Mouse (Mus musculus) lung, postnatal 0 days (tissue): ENCODE measurements around the gene Capn7. TPM values are rescaled to one million over a fixed set of nuclear protein-coding genes. Genes with fewer than 3 reads are reported as not detected.

Source experiments
- ATAC-seq: fragments of 200-750 bp; cut with Nextera tagmentation; 2 replicates; pipeline ENCODE4 v1.8.0; 2017; ENCODE audit warnings: moderate library complexity
- DNase-seq: peaks from one replicate; pipeline ENCODE4 v3.0.0-alpha.2; 2016; ENCODE audit warnings: low spot score
- H3K27ac ChIP-seq: fragments of 300-500 bp; sonication (generic); 2 replicates; pipeline ENCODE4 v1.5.1; 2014; ENCODE audit warnings: antibody characterized with exemption, mild to moderate bottlenecking, low read length, mixed read lengths
- H3K27me3 ChIP-seq: fragments of 300-500 bp; sonication (generic); replicated peaks from 2 replicates; pipeline ENCODE4 v1.6.1; 2014; ENCODE audit warnings: low read length, mixed read lengths; ENCODE audit not compliant: insufficient read depth
- H3K36me3 ChIP-seq: fragments of 300-500 bp; sonication (generic); 2 replicates; pipeline ENCODE4 v1.6.1; 2014; ENCODE audit warnings: low read length, mixed read lengths; ENCODE audit not compliant: insufficient read depth
- H3K4me1 ChIP-seq: fragments of 300-500 bp; sonication (generic); 2 replicates; pipeline ENCODE4 v1.6.1; 2014; ENCODE audit warnings: antibody characterized with exemption, low read depth, low read length, mixed read lengths; ENCODE audit not compliant: insufficient read depth
- H3K4me2 ChIP-seq: fragments of 300-500 bp; sonication (generic); replicated peaks from 2 replicates; pipeline ENCODE4 v1.6.1; 2014; ENCODE audit warnings: low read depth, mild to moderate bottlenecking, low read length, moderate library complexity, mixed read lengths
- H3K4me3 ChIP-seq: fragments of 300-500 bp; sonication (generic); 2 replicates; pipeline ENCODE4 v1.5.1; 2014; ENCODE audit warnings: low read depth, low read length
- H3K9ac ChIP-seq: fragments of 300-500 bp; sonication (generic); replicated peaks from 2 replicates; pipeline ENCODE4 v1.6.1; 2014; ENCODE audit warnings: low read depth, mild to moderate bottlenecking
- H3K9me3 ChIP-seq: fragments of 300-500 bp; sonication (generic); 2 replicates; pipeline ENCODE4 v1.6.1; 2016; ENCODE audit warnings: low read length, mixed read lengths
- CTCF ChIP-seq: IDR thresholded peaks from 2 replicates; pipeline ENCODE4 v1.5.1; 2016; ENCODE audit warnings: antibody characterized with exemption, mild to moderate bottlenecking
- EP300 ChIP-seq: IDR thresholded peaks from 2 replicates; pipeline ENCODE4 v1.6.1; 2016; ENCODE audit warnings: antibody characterized with exemption, mild to moderate bottlenecking, control low read depth
- WGBS: fragments of 180-500 bp; shearing (Covaris S2); extraction: QIAGEN DNeasy Blood & Tissue Kit; methylation state at CpG from one replicate; pipeline ENCODE4 v1.1.7; 2014; 5-methylcytosine and 5-hydroxymethylcytosine counted together
- polyA plus RNA-seq: library from polyadenylated mRNA; unstranded; fragments of >200 nt; fragmentation: Nextera tagmentation; extraction: Ambion mirVana; gene quantifications from 2 replicates; pipeline ENCODE4 v1.2.1, GENCODE M21; 2015

Gene Capn7
- polyA plus RNA-seq, 1 experiment from 2014 or later, result 23.1 TPM

DNA sequence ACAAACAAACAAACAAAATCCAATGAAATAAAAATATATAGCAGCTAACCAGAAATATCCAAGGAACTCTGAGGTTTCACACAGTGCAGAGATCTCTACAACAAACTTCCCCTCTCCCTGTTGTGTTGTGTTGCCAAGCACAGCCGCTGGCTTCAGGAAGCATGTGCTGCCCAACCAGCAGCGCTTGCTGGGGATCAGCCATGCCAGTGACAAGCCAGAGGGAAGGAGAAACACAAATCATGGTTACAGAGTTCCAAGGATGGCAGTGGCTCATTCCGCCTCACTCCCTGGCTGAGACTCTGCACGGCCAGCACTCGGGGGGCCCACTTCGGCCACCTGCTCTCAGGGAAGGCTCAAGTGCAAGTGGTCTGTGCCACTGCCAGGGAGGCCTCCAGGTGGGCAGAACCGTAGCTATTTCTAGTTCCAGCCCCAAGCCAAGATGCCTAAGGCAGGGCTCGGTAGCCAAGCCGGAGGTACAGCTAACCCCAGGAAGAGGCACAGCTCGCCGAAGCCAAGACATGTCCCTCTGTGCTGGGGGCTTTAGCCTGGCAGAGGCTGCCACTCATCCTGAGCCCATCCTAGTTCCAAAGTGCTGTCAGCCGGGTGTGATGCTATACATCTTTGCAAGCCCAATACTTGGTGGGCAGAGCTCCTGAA is 69.8 kb downstream of the Capn7 start:
- Histone ChIP-seq H3K27me3 (peaks cover 34% of the 10 kb centered on the region), H3K4me2 (no peak overlapping the region), H3K4me3 (no peak overlapping the region), H3K36me3 (no peaks in the 10 kb centered on the region), H3K4me1 (peaks cover 17% of the 10 kb centered on the region; the same call in 1 of the 2 replicates), H3K27ac (no peak overlapping the region), H3K9ac (no peak overlapping the region), H3K9me3 (no peaks in the 10 kb centered on the region)
- TF ChIP-seq CTCF, result no peak
- no peak for TF ChIP-seq EP300
- peak; percentile 4 for DNase-seq
- ATAC-seq, result no peak
- 82% methylated on average over 12 of the region's 12 CpGs for WGBS

DNA sequence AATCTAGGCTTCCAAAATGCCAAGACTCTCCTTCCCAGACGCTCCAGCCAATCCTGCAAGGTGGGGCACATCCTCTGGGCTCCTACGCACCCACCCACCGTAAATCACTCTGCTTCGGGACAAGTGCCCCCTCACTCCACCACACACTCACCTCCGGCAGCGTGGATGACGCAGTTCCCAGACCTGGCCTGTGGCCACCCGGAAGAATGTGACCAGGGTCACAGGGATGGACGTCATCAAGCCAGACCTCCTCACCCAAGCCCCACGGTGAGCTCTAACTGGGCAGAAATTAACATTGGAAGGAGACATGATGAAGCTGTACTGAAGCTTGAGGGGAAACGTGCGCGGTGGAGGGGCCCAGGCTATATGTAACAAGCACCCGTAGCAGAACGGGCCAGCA is 70.8 kb downstream of the Capn7 start:
- H3K4me1 ChIP-seq, result peaks cover 17% of the 10 kb centered on the region; the same call in 1 of the 2 replicates
- no peaks in the 10 kb centered on the region for H3K36me3 ChIP-seq
- H3K9me3 ChIP-seq, result no peaks in the 10 kb centered on the region
- TF ChIP-seq EP300 (peak; percentile 45; the same call in 1 of the 2 replicates), CTCF (no peak)
- WGBS, result 66% methylated on average over 15 of the region's 15 CpGs
- peaks cover 42% of the 10 kb centered on the region for H3K27me3 ChIP-seq
- H3K27ac ChIP-seq, result peak overlapping the region; percentile 59; the same call in 1 of the 2 replicates
- H3K4me3 ChIP-seq, result no peak overlapping the region
- DNase-seq (peak; percentile 29), ATAC-seq (peak; percentile 52)
- no peak overlapping the region for H3K9ac ChIP-seq
- H3K4me2 ChIP-seq, result no peak overlapping the region

DNA sequence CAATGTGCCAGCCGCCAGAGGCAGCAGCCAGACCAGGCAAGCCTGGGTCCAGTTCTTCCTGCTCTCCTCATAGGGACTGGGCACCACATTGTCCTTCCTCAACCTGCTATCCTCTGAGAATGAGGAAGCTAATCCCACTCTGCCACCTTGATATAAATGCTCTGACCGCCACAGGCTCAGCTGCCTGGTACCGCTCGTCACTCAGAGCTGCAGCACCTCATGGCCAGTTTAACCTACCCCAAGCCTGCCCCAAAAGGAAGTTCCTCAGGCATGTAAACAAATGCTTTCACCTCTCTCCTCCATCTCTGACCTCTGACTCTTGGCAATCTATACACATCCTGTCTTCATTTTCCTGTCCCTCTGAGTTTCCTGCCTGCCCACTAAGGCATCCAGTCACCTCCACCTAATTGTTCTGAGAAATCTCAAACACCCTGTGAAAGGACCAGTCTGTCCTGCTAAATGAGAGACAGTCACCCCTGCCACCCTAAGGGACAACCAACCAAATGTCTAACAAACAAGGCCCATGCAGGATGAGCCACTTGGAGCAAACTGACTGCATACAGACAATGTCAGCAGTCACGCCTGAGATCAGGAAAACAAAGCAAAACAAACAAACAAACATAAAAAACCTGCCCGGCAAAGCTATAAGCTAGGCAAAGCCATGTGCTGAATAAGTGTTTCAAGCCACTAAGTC is 71.6 kb downstream of the Capn7 start:
- peak; percentile 39 for ATAC-seq
- no peak overlapping the region for H3K9ac ChIP-seq
- H3K4me1 ChIP-seq, result peaks cover 21% of the 10 kb centered on the region; the same call in 1 of the 2 replicates
- H3K4me3 ChIP-seq, result no peak overlapping the region
- no peaks in the 10 kb centered on the region for H3K36me3 ChIP-seq
- peak overlapping the region; percentile 59 for H3K27ac ChIP-seq
- no peak overlapping the region for H3K4me2 ChIP-seq
- peak; percentile 43 for DNase-seq
- H3K27me3 ChIP-seq, result peaks cover 46% of the 10 kb centered on the region
- no peaks in the 10 kb centered on the region for H3K9me3 ChIP-seq
- TF ChIP-seq EP300 (no peak; the same call in 1 of the 2 replicates), CTCF (no peak)
- WGBS, result 47% methylated on average over 6 of the region's 6 CpGs

DNA sequence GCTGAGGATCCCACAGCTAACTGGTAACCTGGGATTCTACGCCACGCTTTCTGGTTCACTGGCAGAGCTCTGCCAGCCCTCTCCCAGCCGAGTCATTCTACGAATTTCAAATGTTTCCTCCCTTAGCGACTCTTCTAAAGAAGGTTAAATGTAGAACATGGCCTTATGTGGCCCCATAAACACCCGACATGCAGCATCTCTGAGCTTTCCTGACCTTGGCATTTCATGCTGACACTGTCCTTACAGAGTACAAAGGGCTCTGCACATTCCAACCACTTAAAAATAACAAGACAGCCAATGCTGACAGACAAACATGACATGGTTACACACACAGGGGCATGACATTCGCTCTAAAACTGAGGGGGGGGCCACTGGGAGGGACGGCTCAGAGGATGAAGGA is 72.2 kb downstream of the Capn7 start:
- Histone ChIP-seq H3K4me2 (no peak overlapping the region), H3K36me3 (no peaks in the 10 kb centered on the region), H3K27me3 (peaks cover 46% of the 10 kb centered on the region), H3K9ac (no peak overlapping the region), H3K4me1 (peaks cover 24% of the 10 kb centered on the region; the same call in 1 of the 2 replicates), H3K4me3 (no peak overlapping the region), H3K9me3 (no peaks in the 10 kb centered on the region), H3K27ac (peak overlapping the region; percentile 59; the same call in 1 of the 2 replicates)
- TF ChIP-seq EP300 (no peak), CTCF (no peak)
- ATAC-seq (no peak), DNase-seq (peak; percentile 24)
- 51% methylated on average over 8 of the region's 8 CpGs for WGBS

DNA sequence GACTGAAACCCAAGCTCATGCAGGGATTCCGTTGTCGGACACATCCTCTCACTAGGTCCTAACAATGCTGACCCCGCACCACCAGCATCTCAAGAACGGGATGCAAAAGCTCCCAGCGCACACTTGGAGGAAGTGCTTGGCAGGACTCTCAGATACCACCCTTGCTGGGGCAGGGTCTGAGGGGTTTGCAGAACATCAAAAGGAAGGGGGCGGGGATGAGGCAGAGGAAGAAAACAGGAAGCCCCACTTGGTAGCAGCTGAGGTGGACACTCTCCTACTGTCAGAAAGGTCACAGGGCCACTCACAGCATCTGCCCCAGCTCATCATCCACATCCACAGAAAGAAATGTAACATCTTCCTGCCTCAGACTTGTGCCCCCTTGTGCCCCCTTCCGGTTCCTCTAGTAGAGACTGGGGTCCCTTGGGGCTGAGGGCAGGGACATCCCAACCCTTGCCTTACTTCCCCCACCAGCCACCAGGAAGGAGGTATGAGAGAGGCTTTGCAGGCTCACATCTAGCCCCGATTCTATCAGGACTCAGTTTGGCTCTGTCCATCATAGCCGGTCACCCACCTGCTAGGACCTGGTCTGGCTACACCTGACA is 73.8 kb downstream of the Capn7 start:
- Histone ChIP-seq H3K9ac (no peak overlapping the region), H3K27ac (no peak overlapping the region), H3K9me3 (no peaks in the 10 kb centered on the region), H3K4me3 (no peak overlapping the region), H3K36me3 (no peaks in the 10 kb centered on the region), H3K4me1 (peaks cover 36% of the 10 kb centered on the region), H3K27me3 (peaks cover 52% of the 10 kb centered on the region), H3K4me2 (no peak overlapping the region)
- ATAC-seq (no peak), DNase-seq (no peak)
- 65% methylated on average over 9 of the region's 9 CpGs for WGBS
- no peak for TF ChIP-seq EP300
- TF ChIP-seq CTCF, result no peak

DNA sequence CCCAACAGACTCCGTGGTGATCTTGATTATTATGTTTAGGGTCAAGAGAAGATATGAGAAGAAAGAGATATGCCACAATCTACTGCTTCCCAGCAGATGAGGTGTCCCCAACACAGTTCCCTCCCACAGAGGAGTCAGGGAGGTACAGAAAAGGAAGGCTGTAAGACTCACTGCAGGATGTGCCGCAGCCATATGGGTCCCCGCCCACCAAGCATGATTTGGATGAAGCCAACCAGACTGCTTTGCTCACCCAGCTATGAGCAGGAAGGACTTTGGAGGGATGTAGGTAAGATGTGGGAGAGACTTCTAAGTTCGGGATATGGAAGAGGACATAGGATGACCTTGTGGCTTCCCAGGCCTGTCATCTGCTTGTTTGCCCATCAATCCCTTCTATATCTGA is 74.3 kb downstream of the Capn7 start:
- TF ChIP-seq CTCF (no peak), EP300 (no peak)
- DNase-seq, result no peak
- H3K4me2 ChIP-seq, result no peak overlapping the region
- H3K36me3 ChIP-seq, result no peaks in the 10 kb centered on the region
- whole genome bisulfite sequencing, result 70% methylated on average over 4 of the region's 4 CpGs
- no peak for ATAC-seq
- no peak overlapping the region for H3K27ac ChIP-seq
- H3K4me1 ChIP-seq, result peaks cover 36% of the 10 kb centered on the region
- peaks cover 55% of the 10 kb centered on the region for H3K27me3 ChIP-seq
- no peak overlapping the region for H3K4me3 ChIP-seq
- H3K9me3 ChIP-seq, result no peaks in the 10 kb centered on the region
- H3K9ac ChIP-seq, result no peak overlapping the region
